Mouse (Mus musculus) embryonic facial prominence, embryonic 14.5 days (tissue): ENCODE data around the gene Abca5. TPM values are rescaled to one million over a fixed set of nuclear protein-coding genes. Genes with fewer than 3 reads are reported as not detected.

Experiments used
- ATAC-seq: fragments of 200-750 bp; cut with Nextera tagmentation; 2 replicates; pipeline ENCODE4 v1.8.0; 2017; ENCODE audit warnings: low read depth, moderate number of reproducible peaks, moderate TSS enrichment
- DNase-seq: peaks from one replicate; pipeline ENCODE4 v3.0.0-alpha.2; 2015; ENCODE audit warnings: low spot score
- H3K27ac ChIP-seq: fragments of 300-500 bp; sonication (generic); replicated peaks from 2 replicates; pipeline ENCODE4 v1.5.1; 2014; ENCODE audit warnings: low read depth, mild to moderate bottlenecking, low read length, moderate library complexity
- H3K27me3 ChIP-seq: fragments of 300-500 bp; sonication (generic); replicated peaks from 2 replicates; pipeline ENCODE4 v1.6.1; 2014; ENCODE audit warnings: low read length; ENCODE audit not compliant: control insufficient read depth, insufficient read depth
- H3K36me3 ChIP-seq: fragments of 300-500 bp; sonication (generic); 2 replicates; pipeline ENCODE4 v1.6.1; 2014; ENCODE audit warnings: low read length, mixed read lengths; ENCODE audit not compliant: control insufficient read depth, insufficient read depth
- H3K4me1 ChIP-seq: fragments of 300-500 bp; sonication (generic); 2 replicates; pipeline ENCODE4 v1.6.1; 2014; ENCODE audit warnings: antibody characterized with exemption, low read length; ENCODE audit not compliant: control insufficient read depth, insufficient read depth
- H3K4me2 ChIP-seq: fragments of 300-500 bp; sonication (generic); 2 replicates; pipeline ENCODE4 v1.6.1; 2014; ENCODE audit warnings: low read depth, mild to moderate bottlenecking, low read length, moderate library complexity, mixed read lengths
- H3K4me3 ChIP-seq: fragments of 300-500 bp; sonication (generic); 2 replicates; pipeline ENCODE4 v1.5.1; 2014; ENCODE audit warnings: low read depth, mild to moderate bottlenecking, low read length
- H3K9ac ChIP-seq: fragments of 300-500 bp; sonication (generic); 2 replicates; pipeline ENCODE4 v1.6.1; 2014; ENCODE audit warnings: low read depth, mild to moderate bottlenecking, low read length, moderate library complexity, mixed read lengths
- H3K9me3 ChIP-seq: fragments of 300-500 bp; sonication (generic); 2 replicates; pipeline ENCODE4 v1.6.1; 2016; ENCODE audit warnings: low read length; ENCODE audit not compliant: control insufficient read depth
- WGBS: fragments of 180-500 bp; shearing (Covaris S2); extraction: QIAGEN DNeasy Blood & Tissue Kit; methylation state at CpG from one replicate; pipeline ENCODE4 v1.1.7; 2014; 5-methylcytosine and 5-hydroxymethylcytosine counted together
- polyA plus RNA-seq: library from polyadenylated mRNA; unstranded; fragments of >200 nt; fragmentation: Nextera tagmentation; extraction: Ambion mirVana; gene quantifications from 2 replicates; pipeline ENCODE4 v1.2.1, GENCODE M21; 2014

The Abca5 gene
- polyA plus RNA-seq, 1 experiment from 2014 or later = 11.2 TPM

- Histone ChIP-seq H3K4me2 (no peak overlapping the region), H3K27ac (no peak overlapping the region), H3K4me1 (no peaks in the 10 kb centered on the region), H3K36me3 (no peaks in the 10 kb centered on the region), H3K27me3 (no peaks in the 10 kb centered on the region), H3K4me3 (no peak overlapping the region), H3K9me3 (peaks cover 7% of the 10 kb centered on the region), H3K9ac (no peak overlapping the region)
- no peak for ATAC-seq
- WGBS = 91% methylated on average over 4 of the region's 4 CpGs
- no peak for DNase-seq
Observed at GRCm38 (mm10) chr11:110257061-110257460, 80.5 kb downstream of the Abca5 start.

DNA sequence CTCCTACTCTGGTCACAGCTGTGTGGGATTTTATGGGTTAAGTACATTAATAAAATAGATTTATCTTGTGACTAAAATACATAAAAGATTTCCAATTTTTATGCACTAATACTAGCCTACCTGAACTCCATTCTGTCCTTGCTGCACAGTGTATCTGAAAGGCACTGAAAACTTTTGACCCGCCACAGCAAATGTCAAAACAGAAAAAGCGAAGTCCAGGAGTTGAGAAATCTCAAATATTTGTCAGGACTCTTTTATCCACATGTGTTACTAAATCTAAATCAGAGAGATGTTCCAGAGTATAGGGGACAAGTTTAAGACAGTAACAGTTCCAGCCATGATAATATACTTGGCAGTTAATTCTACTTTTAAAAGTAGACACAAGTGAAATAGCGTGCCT is 85.3 kb downstream of the Abca5 start:
- Histone ChIP-seq H3K4me1 (no peaks in the 10 kb centered on the region), H3K9ac (no peak overlapping the region), H3K4me2 (no peak overlapping the region), H3K27me3 (no peaks in the 10 kb centered on the region), H3K27ac (no peak overlapping the region), H3K9me3 (no peaks in the 10 kb centered on the region), H3K36me3 (no peaks in the 10 kb centered on the region), H3K4me3 (no peak overlapping the region)
- DNase-seq = no peak
- WGBS = 70% methylated on average over 3 of the region's 3 CpGs
- no peak for ATAC-seq

DNA sequence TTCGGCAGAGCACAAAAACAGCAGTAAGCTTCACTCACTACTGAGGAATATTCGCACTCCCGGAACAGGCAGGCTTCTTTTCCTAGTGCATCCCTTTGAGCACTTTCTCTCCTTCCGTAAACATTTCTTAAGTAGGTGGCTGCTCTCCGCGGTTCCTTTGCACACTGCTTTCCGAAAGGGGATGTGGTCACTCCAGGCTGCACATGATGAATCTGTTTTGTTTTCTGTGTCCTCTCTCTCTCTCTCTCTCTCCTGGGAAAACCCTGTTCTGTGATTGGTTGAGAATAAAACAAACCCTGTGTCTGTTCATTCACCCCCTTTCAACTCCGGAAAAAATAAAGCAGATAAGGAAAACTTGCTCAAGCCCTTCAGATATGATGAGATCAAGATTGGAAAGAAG is 86.0 kb downstream of the Abca5 start, which contains the start of gene Abca6:
Gene Abca6 (minus strand): TSS at position 243 of the 400 bp plus-strand sequence.
- WGBS = 12% methylated on average over 8 of the region's 8 CpGs
- no peaks in the 10 kb centered on the region for H3K36me3 ChIP-seq
- H3K27me3 ChIP-seq = no peaks in the 10 kb centered on the region
- ATAC-seq (no peak), DNase-seq (peak; percentile 62)
- H3K9ac ChIP-seq = peak within 1 kb of the TSS; percentile 28; the same call in 1 of the 2 replicates
- H3K9me3 ChIP-seq = no peaks in the 10 kb centered on the region
- no peak within 1 kb of the TSS for H3K27ac ChIP-seq
- no peaks in the 10 kb centered on the region for H3K4me1 ChIP-seq
- peak within 1 kb of the TSS; percentile 51 for H3K4me2 ChIP-seq
- H3K4me3 ChIP-seq = peak within 1 kb of the TSS; percentile 28

GRCm38 (mm10) chr11:110244730-110245129 is 92.8 kb downstream of the Abca5 start:
- Histone ChIP-seq H3K36me3 (no peaks in the 10 kb centered on the region), H3K4me1 (no peaks in the 10 kb centered on the region), H3K4me2 (no peak overlapping the region), H3K27me3 (no peaks in the 10 kb centered on the region), H3K4me3 (no peak overlapping the region), H3K9ac (no peak overlapping the region), H3K9me3 (0 out of 2 replicates have a peak, but pooled peaks cover 4% of the 10 kb centered on the region), H3K27ac (no peak overlapping the region)
- ATAC-seq (no peak), DNase-seq (no peak)
- 91% methylated on average over 10 of the region's 10 CpGs for WGBS

DNA sequence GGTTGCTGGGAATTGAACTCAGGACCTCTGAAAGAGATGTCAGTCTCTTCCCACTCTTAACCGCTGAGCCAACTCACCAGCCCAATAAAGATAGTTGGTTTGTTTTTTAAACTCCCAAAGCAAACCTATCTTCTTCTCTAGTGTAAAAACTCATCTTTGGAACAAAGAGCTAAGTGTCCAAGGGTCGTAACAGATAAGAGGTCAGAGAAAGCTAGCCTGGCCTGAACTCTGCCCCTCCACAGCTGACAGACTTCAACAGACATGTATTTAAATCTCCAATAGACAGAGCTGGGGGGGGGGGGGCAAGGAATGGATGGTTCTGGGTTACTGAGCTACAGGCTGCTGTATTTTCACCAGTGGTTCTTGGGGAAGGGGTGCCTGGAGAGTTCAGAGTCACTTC is 100.0 kb downstream of the Abca5 start:
- Histone ChIP-seq H3K9me3 (0 out of 2 replicates have a peak, but pooled peaks cover 7% of the 10 kb centered on the region), H3K36me3 (no peaks in the 10 kb centered on the region), H3K27me3 (no peaks in the 10 kb centered on the region), H3K27ac (no peak overlapping the region), H3K4me3 (no peak overlapping the region), H3K4me1 (no peaks in the 10 kb centered on the region), H3K9ac (no peak overlapping the region), H3K4me2 (no peak overlapping the region)
- 70% methylated on average over 2 of the region's 2 CpGs for WGBS
- DNase-seq = no peak
- ATAC-seq = no peak

- no peak overlapping the region for H3K9ac ChIP-seq
- no peaks in the 10 kb centered on the region for H3K36me3 ChIP-seq
- no peak overlapping the region for H3K4me2 ChIP-seq
- H3K4me3 ChIP-seq = no peak overlapping the region
- DNase-seq (no peak), ATAC-seq (no peak)
- H3K27me3 ChIP-seq = no peaks in the 10 kb centered on the region
- H3K27ac ChIP-seq = no peak overlapping the region
- no peaks in the 10 kb centered on the region for H3K9me3 ChIP-seq
- no peaks in the 10 kb centered on the region for H3K4me1 ChIP-seq
Observed at GRCm38 (mm10) chr11:110232975-110233374, 104.5 kb downstream of the Abca5 start.

Other genes starting within 250 kb of the Abca5 start
- gene Abca8a, start 241.7 kb downstream of the Abca5 start, polyA plus RNA-seq = 13.1 and 17.9 TPM in 2 replicates
- 18.2 and 18.8 TPM in 2 replicates for gene Abca9, start 169.5 kb downstream of the Abca5 start, polyA plus RNA-seq
- 1.3 and 1.6 TPM in 2 replicates for gene Abca6, start 85.9 kb downstream of the Abca5 start, polyA plus RNA-seq
- gene Map2k6, start 61.4 kb upstream of the Abca5 start, polyA plus RNA-seq = 15.5 and 18.5 TPM in 2 replicates